Mouse (Mus musculus) ES-E14 (cell line): ENCODE measurements around the gene Gtpbp1.

Source experiments
- HCFC1 ChIP-seq: IDR thresholded peaks from 2 replicates; pipeline ENCODE4 v1.6.1; 2012; ENCODE audit warnings: low read length, inconsistent platforms, borderline replicate concordance; ENCODE audit not compliant: insufficient read depth
- ZC3H11A ChIP-seq: IDR thresholded peaks from 2 replicates; pipeline ENCODE4 v1.6.1; 2012; ENCODE audit warnings: low read depth, mild to moderate bottlenecking, inconsistent platforms, low read length, borderline replicate concordance
- ZNF384 ChIP-seq: IDR thresholded peaks from 2 replicates; pipeline ENCODE4 v1.6.1; 2012; ENCODE audit warnings: low read depth, low read length, inconsistent platforms

DNA sequence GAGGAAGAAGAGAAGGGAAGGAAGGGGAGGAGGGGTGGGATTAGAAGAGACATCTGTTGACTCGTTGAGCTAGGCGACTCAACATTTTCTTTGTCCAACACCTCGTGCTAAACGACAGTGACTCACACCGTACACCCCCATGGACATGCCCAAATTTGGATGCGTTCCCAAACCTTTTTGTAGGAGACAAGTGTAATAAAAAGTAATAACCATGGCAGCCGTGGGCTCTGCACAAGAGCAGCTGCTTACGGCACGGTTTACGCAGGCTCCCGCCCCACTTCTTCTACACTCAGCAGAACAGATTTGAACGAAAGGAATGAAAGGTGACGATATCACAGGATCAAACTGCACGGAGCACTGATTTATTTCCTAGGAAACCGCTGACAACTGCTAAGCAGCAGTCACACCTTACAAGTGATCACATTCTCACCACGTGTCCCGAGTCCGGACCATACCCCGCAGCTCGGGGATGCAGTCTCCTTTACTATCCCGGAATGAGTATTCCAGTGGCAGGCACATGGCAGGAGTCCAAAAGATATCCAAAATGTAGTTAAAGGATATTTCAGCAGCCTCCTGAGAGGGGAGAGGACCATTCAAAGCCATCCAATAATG, 80.1 kb downstream of the Gtpbp1 start:
- no peak for TF ChIP-seq HCFC1
- no peak for TF ChIP-seq ZNF384
- no peak for TF ChIP-seq ZC3H11A
